Mouse (Mus musculus): Measurements from ENCODE around the gene Capns2.

Gene Capns2

DNA sequence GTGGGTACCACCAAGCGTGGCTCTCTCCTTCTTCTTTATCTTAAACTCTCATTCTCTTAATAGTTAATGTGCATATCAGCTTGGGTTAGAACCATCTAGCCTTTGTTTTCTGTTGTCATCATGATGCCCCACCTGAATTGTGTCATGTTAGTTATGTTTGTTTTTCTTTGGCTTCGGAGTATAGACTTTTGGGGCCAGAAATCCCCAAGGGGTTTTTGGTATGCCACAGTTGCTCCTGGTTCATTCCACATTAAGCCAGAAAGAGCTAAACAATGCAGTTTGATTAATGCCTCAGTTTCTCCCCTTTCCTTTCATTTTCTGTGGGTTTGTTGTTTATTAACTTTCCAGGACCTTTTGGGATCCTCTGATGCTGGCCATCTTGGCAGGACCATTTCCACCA is 7.2 kb downstream of the Capns2 start:
- DNase-seq: no peak

DNA sequence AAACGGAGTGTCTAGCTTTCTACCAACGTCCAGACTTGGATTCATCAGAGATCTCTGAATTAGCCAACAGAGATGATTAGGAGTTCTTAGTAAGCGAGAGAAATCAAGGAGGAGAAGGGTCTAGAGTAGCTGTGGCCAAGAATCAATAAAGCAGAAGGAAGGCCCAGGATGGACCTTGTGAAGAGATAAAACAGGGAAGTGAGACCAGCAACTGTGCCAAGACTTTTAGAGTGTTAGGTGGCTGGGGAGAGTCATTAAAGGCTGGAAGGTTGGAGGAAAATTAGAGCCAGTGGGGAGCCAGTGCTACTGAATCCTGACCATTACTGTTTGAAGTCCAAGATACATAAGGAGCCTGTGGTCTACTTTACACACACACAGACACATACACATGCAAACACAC is 10.3 kb downstream of the Capns2 start:
- DNase-seq: no peak

DNA sequence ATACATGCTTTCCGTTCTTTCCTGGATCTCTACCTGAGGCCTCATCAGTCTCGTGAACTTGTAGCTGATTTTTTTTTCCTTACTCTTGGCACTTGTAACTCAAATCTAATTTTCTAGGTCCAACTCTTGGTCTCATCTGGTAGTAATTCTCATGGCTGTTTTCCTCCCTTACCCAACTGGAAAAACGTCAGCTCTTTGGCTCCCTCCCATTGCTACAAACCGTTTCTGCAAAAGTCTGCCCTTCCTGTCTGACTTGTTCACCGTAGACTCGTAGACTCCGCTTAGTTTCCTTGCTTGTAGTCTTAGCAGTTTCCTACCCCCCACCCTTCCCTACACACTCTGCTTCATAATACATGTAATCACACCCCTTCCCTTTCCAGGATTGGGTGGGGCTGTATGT is 12.2 kb downstream of the Capns2 start:
- DNase-seq: no peak

DNA sequence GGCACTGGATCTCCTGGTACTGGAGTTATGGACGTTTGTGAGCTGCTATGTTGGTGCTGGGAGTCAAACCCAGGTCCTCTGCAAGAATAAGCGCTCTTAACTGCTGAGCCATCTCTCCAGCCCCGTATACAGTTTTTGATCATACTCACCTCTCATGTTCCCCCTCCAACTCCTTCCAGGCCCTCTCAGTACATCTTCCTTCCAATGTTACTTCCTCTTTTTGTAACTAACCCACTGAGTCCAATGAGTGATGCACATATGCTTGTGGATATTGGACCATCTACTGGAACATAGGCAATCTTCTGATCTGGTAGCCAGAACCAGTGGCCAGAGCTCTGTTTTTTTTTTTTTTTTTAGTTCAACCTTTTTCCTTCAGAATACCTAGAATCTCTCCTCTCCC is 14.9 kb downstream of the Capns2 start:
- no peak for DNase-seq

DNA sequence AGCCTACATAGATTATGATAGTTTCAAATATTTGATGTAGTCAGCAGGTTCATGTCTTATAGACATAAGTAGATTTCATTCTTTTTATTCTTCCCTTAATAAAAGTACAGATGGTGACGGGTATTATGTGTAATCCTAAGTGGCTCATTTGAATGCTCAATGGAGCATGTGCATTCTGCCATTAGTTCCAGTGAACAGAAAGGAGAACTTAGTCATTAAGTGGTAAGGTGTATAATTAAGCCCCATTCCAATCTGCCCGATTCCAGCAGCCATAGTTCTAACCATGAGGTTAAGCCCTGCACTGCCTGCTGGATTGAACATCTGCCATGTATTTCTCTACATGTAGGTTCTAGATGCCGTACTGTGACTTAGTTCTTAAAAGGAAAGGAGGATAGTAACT is 20.6 kb downstream of the Capns2 start:
- DNase-seq: no peak

DNA sequence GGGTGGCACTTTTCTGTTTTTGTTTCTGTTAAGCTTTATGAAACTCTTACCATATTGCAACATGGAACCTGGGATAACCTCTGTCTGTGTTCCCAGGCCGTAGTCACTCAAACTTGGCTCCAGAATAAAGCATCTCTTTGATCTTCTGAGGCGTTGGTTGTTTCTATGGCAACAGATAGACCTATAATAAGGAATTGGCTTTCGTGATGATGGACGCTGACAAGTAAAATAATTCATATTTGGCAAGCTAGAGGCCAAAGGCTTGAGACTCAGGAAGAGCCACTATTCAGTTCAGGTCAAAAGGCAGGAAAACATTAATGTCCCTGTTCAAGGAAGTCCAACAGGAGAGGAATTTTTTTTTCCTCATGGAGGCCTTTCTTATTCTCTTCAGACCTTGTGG is 27.8 kb downstream of the Capns2 start:
- DNase-seq: no peak

DNA sequence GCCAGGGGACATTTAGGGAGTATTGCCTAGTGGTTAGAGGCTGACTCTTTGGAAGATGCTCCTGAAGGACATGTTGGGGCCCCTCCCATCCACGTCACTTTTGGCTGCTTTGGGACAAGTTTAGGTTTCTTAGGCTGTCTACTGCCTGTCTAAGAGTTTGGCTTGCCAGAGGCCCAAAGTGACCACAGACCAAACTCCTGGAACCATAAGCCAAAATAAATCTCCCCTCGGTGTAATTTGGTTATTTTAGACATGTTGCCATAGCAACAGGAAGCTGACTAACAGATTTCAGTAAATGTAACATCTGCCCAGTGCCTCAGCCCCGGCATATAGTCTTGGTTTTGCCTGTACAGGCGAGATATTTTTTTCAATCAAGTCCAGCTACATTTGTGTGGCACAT is 36.8 kb downstream of the Capns2 start:
- no peak for DNase-seq

DNA sequence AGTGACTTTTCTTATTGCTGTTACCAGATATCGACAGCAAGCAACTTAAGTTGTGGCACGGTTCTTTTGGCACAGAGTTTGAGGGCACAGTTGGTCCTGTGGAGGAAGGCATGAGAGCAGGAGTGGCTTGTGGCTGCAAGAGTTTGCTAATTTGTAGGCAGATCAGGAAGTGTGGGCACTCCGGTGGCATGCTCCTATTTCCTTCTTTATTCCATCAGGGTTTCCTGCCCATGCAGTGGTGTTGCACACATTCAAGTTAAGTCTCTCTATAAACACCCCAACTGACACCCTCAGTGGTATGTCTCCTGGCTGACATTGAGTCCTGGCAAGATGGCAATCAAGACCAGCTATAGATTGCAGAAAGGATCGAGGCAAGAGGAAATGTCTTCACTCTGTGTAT is 47.9 kb downstream of the Capns2 start:
- no peak for DNase-seq

DNA sequence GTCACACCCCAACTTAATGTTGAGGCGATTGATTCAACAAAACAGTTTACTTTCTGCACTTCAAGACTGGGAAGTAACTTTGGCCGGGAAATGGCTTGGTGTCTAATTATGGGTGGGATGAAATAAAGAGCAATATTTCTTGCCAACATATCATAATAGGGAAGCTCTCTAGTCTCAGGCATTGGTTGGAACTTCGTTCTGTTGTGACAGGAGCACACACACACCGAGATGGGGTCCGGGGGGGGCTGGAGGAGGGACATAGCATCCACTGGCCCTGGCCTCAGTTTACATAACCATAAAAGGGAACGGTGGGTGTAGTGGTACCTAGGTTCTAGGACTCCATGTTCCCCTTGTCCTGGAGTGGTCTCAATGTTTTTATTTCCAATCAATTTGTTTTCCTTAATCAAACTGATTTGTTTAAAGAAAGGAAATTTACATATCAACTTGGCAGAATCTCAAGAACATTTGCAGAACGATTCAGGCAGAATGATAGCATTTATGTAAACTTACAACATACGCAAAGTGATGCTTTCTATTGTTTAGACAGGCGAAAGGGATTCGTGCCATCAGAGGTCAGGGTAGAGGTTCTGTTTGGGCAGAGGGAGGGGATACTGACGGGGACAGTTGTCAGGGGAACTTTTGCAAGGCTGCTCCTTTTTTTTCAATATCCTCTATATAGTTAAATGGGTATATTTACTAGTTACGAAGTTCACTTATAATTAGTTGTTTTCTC is 49.6 kb downstream of the Capns2 start:
- no peak for DNase-seq
